Mouse (Mus musculus) brain, embryonic 14.5 days (tissue): ENCODE data around the gene Gm29735.

Source experiments
- CTCF ChIP-seq: fragments of 200-500 bp; IDR thresholded peaks from 2 replicates; pipeline ENCODE4 v1.5.1; 2012; ENCODE audit warnings: inconsistent platforms, mild to moderate bottlenecking, moderate library complexity, borderline replicate concordance; ENCODE audit not compliant: insufficient read depth, insufficient read length; ENCODE audit errors: extremely low read depth
- POLR2A ChIP-seq: fragments of 200-500 bp; IDR thresholded peaks from 2 replicates; pipeline ENCODE4 v1.6.1; 2012; ENCODE audit warnings: mild to moderate bottlenecking, inconsistent platforms, borderline replicate concordance; ENCODE audit not compliant: poor library complexity, insufficient read depth, insufficient read length, severe bottlenecking; ENCODE audit errors: extremely low read depth

GRCm38 (mm10) chr7:142128843-142129242, 28.1 kb downstream of the Gm29735 start:
- no peak for TF ChIP-seq POLR2A
- TF ChIP-seq CTCF, result peak; percentile 18; the same call in 1 of the 2 replicates
